ENCODE assay signal across 8 mouse cellular contexts in the genomic region with DNA sequence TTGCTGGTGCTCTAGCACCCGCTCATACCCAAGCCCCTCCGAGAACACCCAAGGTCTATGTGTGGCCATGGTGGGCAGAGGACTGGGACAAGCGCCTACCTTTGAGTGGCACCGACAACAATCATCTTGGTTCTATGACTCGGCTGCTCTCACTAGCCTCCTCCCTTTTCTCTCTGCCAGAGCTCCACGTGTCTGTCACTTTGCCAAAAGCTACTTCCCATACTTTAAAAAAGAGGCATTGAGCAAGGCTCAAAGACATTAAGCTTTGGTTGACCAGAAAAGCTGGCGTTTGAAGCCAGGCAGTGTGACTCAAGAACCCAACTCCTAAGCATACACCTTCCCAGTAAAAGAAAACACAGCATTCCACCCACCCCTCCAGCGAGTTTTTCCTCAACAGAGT. TPM values are rescaled to one million over a fixed set of nuclear protein-coding genes. Genes with fewer than 3 reads are reported as not detected.
A peak's percentile ranks its signal among the peaks of the same experiment; 100 is the strongest.
DNase-seq lines count a peak whose midpoint lies in the region; ATAC-seq lines count a peak whose summit lies in the region.

No protein-coding gene starts in this region.

- ATAC-seq in heart, embryonic 16.5 days (replicated peaks; ENCODE audit: extremely low read depth, insufficient read depth, low FRiP score) = no peak
- no peak for ATAC-seq in midbrain, embryonic 12.5 days (ENCODE audit: low FRiP score, low read depth)

- H3K36me3 ChIP-seq in heart, embryonic 16.5 days (ENCODE audit: control insufficient read depth, insufficient read depth) = no peaks in the 10 kb centered on the region
- H3K36me3 ChIP-seq in midbrain, embryonic 12.5 days = no peaks in the 10 kb centered on the region

- H3K4me3 ChIP-seq in heart, embryonic 16.5 days (ENCODE audit: low read length) = peak overlapping the region; percentile 55
- peak overlapping the region; percentile 58; the same call in 1 of the 2 replicates for H3K4me3 ChIP-seq in midbrain, embryonic 12.5 days

- peaks cover 92% of the 10 kb centered on the region for H3K27me3 ChIP-seq in heart, embryonic 16.5 days (ENCODE audit: control insufficient read depth, insufficient read depth, low read length)
- H3K27me3 ChIP-seq in midbrain, embryonic 12.5 days = peaks cover 94% of the 10 kb centered on the region

- DNase-seq in frontal cortex, postnatal 36 days (ENCODE audit: low spot score in 2 of 2) = peak; percentile 39 to 56
- DNase-seq in frontal cortex, postnatal 10 days (ENCODE audit: low spot score in 2 of 2) = no peak
- peak; percentile 50 to 56 for DNase-seq in adrenal gland, postnatal 36 days
- DNase-seq in kidney, postnatal 14 days = peak; percentile 56
- no peak for DNase-seq in cerebellum, adult 11-12 months
- no peak for DNase-seq in spleen, adult 12 weeks (ENCODE audit: low spot score)

- H3K9ac ChIP-seq in heart, embryonic 16.5 days (ENCODE audit: low read length) = no peak overlapping the region
- no peak overlapping the region; the same call in 1 of the 2 replicates for H3K9ac ChIP-seq in midbrain, embryonic 12.5 days (replicated peaks)

- H3K27ac ChIP-seq in heart, embryonic 16.5 days (ENCODE audit: low read length) = no peak overlapping the region
- no peak overlapping the region for H3K27ac ChIP-seq in midbrain, embryonic 12.5 days (replicated peaks)

- 20% methylated on average over 8 of the region's 8 CpGs for whole genome bisulfite sequencing in heart, embryonic 16.5 days
- WGBS in midbrain, embryonic 12.5 days = 29% methylated on average over 8 of the region's 8 CpGs

- H3K4me1 ChIP-seq in heart, embryonic 16.5 days (ENCODE audit: control insufficient read depth, insufficient read depth, low read length) = peaks cover 10% of the 10 kb centered on the region
- peaks cover 29% of the 10 kb centered on the region for H3K4me1 ChIP-seq in midbrain, embryonic 12.5 days

- H3K9me3 ChIP-seq in heart, embryonic 16.5 days (replicated peaks; ENCODE audit: control insufficient read depth, low read length) = no peaks in the 10 kb centered on the region
- no peaks in the 10 kb centered on the region for H3K9me3 ChIP-seq in midbrain, embryonic 12.5 days

- peak overlapping the region; percentile 73 for H3K4me2 ChIP-seq in heart, embryonic 16.5 days (ENCODE audit: low read depth, low read length)
- H3K4me2 ChIP-seq in midbrain, embryonic 12.5 days (replicated peaks) = peak overlapping the region; percentile 95

RNA-seq across cellular contexts. Expression of a gene that starts 0.8 kb away (rescaled TPM):
- 1 to 10 TPM; 3.5 to 6.2 TPM for total RNA-seq in adrenal gland, postnatal 36 days (2021)
- polyA plus RNA-seq in heart, embryonic 16.5 days (2015; fragmentation: Nextera tagmentation; extraction: Ambion mirVana) = 0.21 and 0.31 TPM in 2 replicates
- polyA plus RNA-seq in midbrain, embryonic 12.5 days (2016; fragmentation: Nextera tagmentation; extraction: Ambion mirVana) = 0.36 and 1.2 TPM in 2 replicates

RNA-seq across cellular contexts. Expression of a gene that starts 24.6 kb away (rescaled TPM):
- total RNA-seq in adrenal gland, postnatal 36 days (2021) = under 1 TPM; 0.63 to 0.93 TPM
- 0.13 and 1.00 TPM in 2 replicates for polyA plus RNA-seq in heart, embryonic 16.5 days (2015; fragmentation: Nextera tagmentation; extraction: Ambion mirVana)
- 0.27 and 1.1 TPM in 2 replicates for polyA plus RNA-seq in midbrain, embryonic 12.5 days (2016; fragmentation: Nextera tagmentation; extraction: Ambion mirVana)

Comparison
In these comparisons a context has a peak if more than half of its experiments do, and no peak if none do; other contexts are left out.
1. DNase-seq: peak in frontal cortex, postnatal 36 days (2 of 2), adrenal gland, postnatal 36 days (2 of 2) and kidney, postnatal 14 days (single experiment); none in frontal cortex, postnatal 10 days (0 of 2), cerebellum, adult 11-12 months (single experiment) and spleen, adult 12 weeks (single experiment).